Mouse (Mus musculus) CH12.LX (cell line): ENCODE results near the gene Fads1.

Source experiments
- CHD2 ChIP-seq: IDR thresholded peaks from 2 replicates; pipeline ENCODE4 v1.6.1; 2011; ENCODE audit warnings: low read length, improper control_type of control experiment
- CTCF ChIP-seq, 2 experiments: IDR thresholded peaks in 1 of 2; conservative IDR thresholded peaks in 1 of 2; 2 replicates each; pipeline ENCODE4 v1.5.1; 2011 to 2012; ENCODE audit warnings: low read depth in 2 of 2, low read length in 2 of 2, improper control_type of control experiment in 1 of 2, inconsistent platforms in 1 of 2, mild to moderate bottlenecking in 1 of 2, moderate library complexity in 1 of 2
- ETS1 ChIP-seq: conservative IDR thresholded peaks from 2 replicates; pipeline ENCODE4 v1.6.1; 2012; ENCODE audit warnings: low read depth, mild to moderate bottlenecking, inconsistent platforms, low read length, improper control_type of control experiment, moderate library complexity
- IRF4 ChIP-seq: IDR thresholded peaks from 2 replicates; pipeline ENCODE4 v1.6.1; 2014; ENCODE audit warnings: low read depth, mild to moderate bottlenecking, inconsistent platforms, low read length, improper control_type of control experiment
- MEF2A ChIP-seq: IDR thresholded peaks from 2 replicates; pipeline ENCODE4 v1.6.1; 2014; ENCODE audit warnings: low read depth, mild to moderate bottlenecking, inconsistent platforms, low read length, improper control_type of control experiment, borderline replicate concordance
- NRF1 ChIP-seq: IDR thresholded peaks from 2 replicates; pipeline ENCODE4 v1.6.1; 2014; ENCODE audit warnings: low read depth, mild to moderate bottlenecking, inconsistent platforms, low read length, improper control_type of control experiment, moderate library complexity
- POLR2AphosphoS2 ChIP-seq: IDR thresholded peaks from 2 replicates; pipeline ENCODE4 v1.6.1; 2011; ENCODE audit warnings: low read depth, low read length, improper control_type of control experiment
- ZMIZ1 ChIP-seq: IDR thresholded peaks from 2 replicates; pipeline ENCODE4 v1.6.1; 2012; ENCODE audit warnings: low read depth, mild to moderate bottlenecking, inconsistent platforms, low read length, improper control_type of control experiment

GRCm38 (mm10) chr19:10205051-10205450 lies 22.4 kb downstream of the Fads1 start:
- TF ChIP-seq CTCF (conservative IDR thresholded peaks at IDR 0.05 in 1 of 2, IDR thresholded peaks at IDR 0.05 in 1 of 2; ENCODE audit: low read depth in 2 of 2, low read length in 2 of 2) (no peak), POLR2AphosphoS2 (no peak), IRF4 (no peak), CHD2 (no peak), NRF1 (no peak), ETS1 (no peak), ZMIZ1 (no peak), MEF2A (no peak)
